Mouse (Mus musculus) mouse embryonic stem cell (cell line): ENCODE data around the gene Ilf2.

Experiments
- in situ Hi-C, 2 experiments: fragments of 300-500 bp; cut with MboI; formaldehyde crosslinking; loops; 1 replicate in 1 of 2; 3 replicates in 1 of 2; pipeline ENCODE4 v1.14.3; 2019 to 2020; ENCODE audit warnings: low sequenced_read_pairs in 2 of 2, low pct_unique_long_range_greater_than_20kb in 1 of 2, mixed read lengths in 1 of 2; ENCODE audit not compliant: unreplicated experiment in 1 of 2

Gene Ilf2

GRCm38 (mm10) chr3:90493831-90494540, 18.1 kb downstream of the Ilf2 start:
- in situ Hi-C loops: loop anchor here (25.0 kb wide), 1 partner anchor 457 kb away; no protein-coding TSS in a partner anchor

GRCm38 (mm10) chr3:90495850-90496525, 20.1 kb downstream of the Ilf2 start:
- in situ Hi-C loops: loop anchor here (25.0 kb wide), 1 partner anchor 459 kb away; no protein-coding TSS in a partner anchor

GRCm38 (mm10) chr3:90497597-90497996, 21.7 kb downstream of the Ilf2 start:
- in situ Hi-C loops: loop anchor here (25.0 kb wide), 1 partner anchor 460 kb away; no protein-coding TSS in a partner anchor

GRCm38 (mm10) chr3:90503444-90503843, 27.5 kb downstream of the Ilf2 start:
- in situ Hi-C loops: no loop called here

- in situ Hi-C loops: no loop called here
These were observed 29.3 kb downstream of the Ilf2 start for GRCm38 (mm10) chr3:90505216-90505615.

GRCm38 (mm10) chr3:90506362-90506761, 30.4 kb downstream of the Ilf2 start:
- in situ Hi-C loops: no loop called here

GRCm38 (mm10) chr3:90508287-90508949, 32.5 kb downstream of the Ilf2 start:
- in situ Hi-C loops: no loop called here

GRCm38 (mm10) chr3:90508950-90509746, 33.2 kb downstream of the Ilf2 start, which contains the start of gene Chtop:
TSS of gene Chtop (minus strand) at chr3:90509498.
- in situ Hi-C loops: no loop called here

- in situ Hi-C loops: no loop called here
These were observed 33.8 kb downstream of the Ilf2 start for GRCm38 (mm10) chr3:90509747-90510123.

GRCm38 (mm10) chr3:90512276-90512675, 36.4 kb downstream of the Ilf2 start:
- in situ Hi-C loops: no loop called here

- in situ Hi-C loops: no loop called here
These were observed 37.2 kb downstream of the Ilf2 start for GRCm38 (mm10) chr3:90512948-90513642.

- in situ Hi-C loops: no loop called here
These were observed 38.1 kb downstream of the Ilf2 start, which contains the start of the genes S100a1 and S100a13 for GRCm38 (mm10) chr3:90513796-90514590. TSS of gene S100a1 (minus strand) at chr3:90514392. TSS of gene S100a13 (plus strand) at chr3:90514435.

- in situ Hi-C loops: no loop called here
These were observed 38.8 kb downstream of the Ilf2 start for GRCm38 (mm10) chr3:90514691-90515090.

GRCm38 (mm10) chr3:90515242-90515641, 39.3 kb downstream of the Ilf2 start:
- in situ Hi-C loops: no loop called here

GRCm38 (mm10) chr3:90515789-90516188, 39.9 kb downstream of the Ilf2 start:
- in situ Hi-C loops: no loop called here

- in situ Hi-C loops: no loop called here
These were observed 41.8 kb downstream of the Ilf2 start for GRCm38 (mm10) chr3:90517711-90518110.

- in situ Hi-C loops: no loop called here
These were observed 49.5 kb downstream of the Ilf2 start for GRCm38 (mm10) chr3:90525421-90525820.
